ENCODE assay signal across 9 mouse cellular contexts in the genomic region with DNA sequence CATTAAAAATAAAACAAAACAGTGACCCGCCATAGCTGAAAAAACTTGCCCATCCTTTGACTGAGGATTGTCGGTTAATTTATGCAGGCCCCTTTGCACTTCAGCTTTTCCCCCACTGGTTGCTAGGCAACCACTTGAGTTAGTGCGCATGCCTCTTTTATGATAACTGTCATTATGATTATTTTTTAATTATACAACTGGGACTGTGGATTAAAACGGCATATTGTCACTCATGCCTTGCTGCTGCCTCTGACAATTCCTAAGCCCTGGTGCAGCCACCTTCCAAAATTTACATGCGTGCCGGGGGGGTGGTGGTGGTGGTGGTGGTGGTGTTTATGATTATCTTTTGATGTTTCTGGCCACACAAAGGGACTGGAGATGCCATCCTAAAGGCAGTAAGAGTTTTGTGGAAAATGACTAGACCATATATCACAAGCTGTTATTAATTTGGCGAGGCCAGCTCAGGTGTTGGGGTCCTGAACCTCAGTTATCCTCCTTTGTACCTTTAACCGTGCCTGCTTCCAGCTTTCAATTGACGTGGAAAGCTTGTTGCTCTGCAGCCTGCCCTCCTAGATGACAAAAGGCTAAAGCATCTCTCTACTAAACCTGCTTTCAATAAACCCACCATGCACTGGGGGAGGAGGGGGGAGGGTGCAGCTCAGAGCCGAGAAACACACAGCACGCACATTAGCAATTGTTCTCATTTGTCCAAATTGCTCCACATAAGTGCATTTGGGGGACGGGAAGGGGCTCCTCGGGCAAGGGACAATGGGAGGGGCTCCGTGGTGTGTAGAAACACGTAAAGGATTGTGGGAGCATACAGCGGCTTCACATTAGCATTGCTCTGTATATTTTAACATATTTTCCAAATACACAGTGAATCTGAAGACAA.
DNase-seq lines count a peak whose midpoint lies in the region; ATAC-seq and TF ChIP-seq lines count a peak whose summit lies in the region.
"Had no signal": no experiment of that assay in that cellular context is flagged by ENCODE, and none has a peak within 500 bp of the region (broad histone marks: within the 10 kb centered on the region; RNA-seq: fewer than 3 reads in every experiment).

No protein-coding gene starts in this region.

- peak overlapping the region; percentile 99 for H3K27ac ChIP-seq in forebrain, embryonic 16.5 days (ENCODE audit: low read length)
- H3K27ac ChIP-seq in midbrain, embryonic 10.5 days (replicated peaks) = peak overlapping the region; percentile 86

- H3K9me3 ChIP-seq in forebrain, embryonic 16.5 days (ENCODE audit: control insufficient read depth, low read length) = no peaks in the 10 kb centered on the region
- no peaks in the 10 kb centered on the region for H3K9me3 ChIP-seq in midbrain, embryonic 10.5 days (replicated peaks)

- peak; percentile 37 for DNase-seq in Muller cell, postnatal 12 days (ENCODE audit: inconsistent ontology term)
- DNase-seq in brain, embryonic 14.5 days (ENCODE audit: low read depth) = peak; percentile 96
- peak; percentile 61 for DNase-seq in midbrain, embryonic 10.5 days (ENCODE audit: low spot score)
- DNase-seq in gastrocnemius, postnatal 4 days (ENCODE audit: low spot score in 2 of 2) = no peak
- DNase-seq in frontal cortex, postnatal 14 days (ENCODE audit: low spot score in 2 of 2) = no peak
- no peak for DNase-seq in urinary bladder, postnatal 25 days (ENCODE audit: low spot score)
- DNase-seq: cerebellum, adult 18-20 months had no signal

- peaks cover 9% of the 10 kb centered on the region for H3K36me3 ChIP-seq in forebrain, embryonic 16.5 days (ENCODE audit: control insufficient read depth, insufficient read depth)
- peaks cover 18% of the 10 kb centered on the region for H3K36me3 ChIP-seq in midbrain, embryonic 10.5 days

- H3K4me3 ChIP-seq in forebrain, embryonic 16.5 days (replicated peaks; ENCODE audit: low read length) = peak overlapping the region; percentile 22
- H3K4me3 ChIP-seq in midbrain, embryonic 10.5 days = peak overlapping the region; percentile 38

- H3K27me3 ChIP-seq in forebrain, embryonic 16.5 days (replicated peaks; ENCODE audit: control insufficient read depth, insufficient read depth, low read length) = no peaks in the 10 kb centered on the region
- H3K27me3 ChIP-seq in midbrain, embryonic 10.5 days (ENCODE audit: low read depth, poor library complexity, severe bottlenecking) = no peaks in the 10 kb centered on the region

- peaks cover 30% of the 10 kb centered on the region for H3K4me1 ChIP-seq in forebrain, embryonic 16.5 days (replicated peaks; ENCODE audit: control insufficient read depth, insufficient read depth, low read length)
- H3K4me1 ChIP-seq in midbrain, embryonic 10.5 days = peaks cover 29% of the 10 kb centered on the region

- WGBS in forebrain, embryonic 16.5 days = 6% methylated on average over 16 of the region's 16 CpGs
- WGBS in midbrain, embryonic 10.5 days = 28% methylated on average over 16 of the region's 16 CpGs

- no peak for TF ChIP-seq CTCF in brain, embryonic 14.5 days (IDR thresholded peaks at IDR 0.05; ENCODE audit: borderline replicate concordance, extremely low read depth, insufficient read depth, insufficient read length)

- peak overlapping the region; percentile 60 for H3K4me2 ChIP-seq in forebrain, embryonic 16.5 days (ENCODE audit: low read length)

- H3K9ac ChIP-seq in forebrain, embryonic 16.5 days (replicated peaks; ENCODE audit: low read depth, low read length) = peak overlapping the region; percentile 61

- no peak for TF ChIP-seq POLR2A in brain, embryonic 14.5 days (IDR thresholded peaks at IDR 0.05; ENCODE audit: borderline replicate concordance, extremely low read depth, insufficient read depth, insufficient read length, poor library complexity, severe bottlenecking)

- ATAC-seq in forebrain, embryonic 16.5 days = peak; percentile 87
- ATAC-seq in megakaryocyte-erythroid progenitor cell, adult 5-6 weeks (replicated peaks; ENCODE audit: low FRiP score, low TSS enrichment, poor library complexity, severe bottlenecking) = no peak

Comparison
In these comparisons a context has a peak if more than half of its experiments do, and no peak if none do; other contexts are left out.
1. DNase-seq: peak in Muller cell, postnatal 12 days (single experiment), brain, embryonic 14.5 days (single experiment) and midbrain, embryonic 10.5 days (single experiment); none in gastrocnemius, postnatal 4 days (0 of 2), frontal cortex, postnatal 14 days (0 of 2) and urinary bladder, postnatal 25 days (single experiment).